Mouse (Mus musculus): ENCODE results near the gene Exo5.
A peak's percentile ranks its signal among the peaks of the same experiment; 100 is the strongest.

Exo5 gene

GRCm38 (mm10) chr4:120905644-120906043 lies 19.2 kb downstream of the Exo5 start:
- no peak for DNase-seq (ENCODE audit: low spot score in 2 of 2)

GRCm38 (mm10) chr4:120904533-120904932 lies 20.3 kb downstream of the Exo5 start:
- DNase-seq (ENCODE audit: low spot score in 2 of 2) = no peak

- no peak for DNase-seq (ENCODE audit: low spot score in 2 of 2)
Observed at GRCm38 (mm10) chr4:120895810-120896584, 28.8 kb downstream of the Exo5 start.

- DNase-seq (ENCODE audit: low spot score in 2 of 2) = no peak
Observed at GRCm38 (mm10) chr4:120895226-120895625, 29.6 kb downstream of the Exo5 start.

GRCm38 (mm10) chr4:120894584-120894983 lies 30.2 kb downstream of the Exo5 start:
- no peak for DNase-seq (ENCODE audit: low spot score in 2 of 2)

- DNase-seq (ENCODE audit: low spot score in 2 of 2) = no peak
Observed at GRCm38 (mm10) chr4:120893656-120894401, 31.0 kb downstream of the Exo5 start.

GRCm38 (mm10) chr4:120892516-120892915 lies 32.3 kb downstream of the Exo5 start:
- DNase-seq (ENCODE audit: low spot score in 2 of 2) = no peak

GRCm38 (mm10) chr4:120891960-120892359 lies 32.9 kb downstream of the Exo5 start:
- no peak for DNase-seq (ENCODE audit: low spot score in 2 of 2)

GRCm38 (mm10) chr4:120890754-120891440 lies 33.9 kb downstream of the Exo5 start:
- DNase-seq (ENCODE audit: low spot score in 2 of 2) = no peak

GRCm38 (mm10) chr4:120888884-120889283 lies 35.9 kb downstream of the Exo5 start:
- DNase-seq (ENCODE audit: low spot score in 2 of 2) = no peak

GRCm38 (mm10) chr4:120887381-120888112 lies 37.3 kb downstream of the Exo5 start:
- DNase-seq (ENCODE audit: low spot score in 2 of 2) = peak in 1 of 2 experiments; percentile 30

- no peak for DNase-seq (ENCODE audit: low spot score in 2 of 2)
Observed at GRCm38 (mm10) chr4:120886811-120887210, 38.0 kb downstream of the Exo5 start.

- no peak for DNase-seq (ENCODE audit: low spot score in 2 of 2)
Observed at GRCm38 (mm10) chr4:120886131-120886530, 38.7 kb downstream of the Exo5 start.

GRCm38 (mm10) chr4:120885208-120886120 lies 39.4 kb downstream of the Exo5 start:
- DNase-seq (ENCODE audit: low spot score in 2 of 2) = no peak

- no peak for DNase-seq (ENCODE audit: low spot score in 2 of 2)
Observed at GRCm38 (mm10) chr4:120882002-120882625, 42.7 kb downstream of the Exo5 start.

GRCm38 (mm10) chr4:120880731-120881432 lies 43.9 kb downstream of the Exo5 start:
- DNase-seq (ENCODE audit: low spot score in 2 of 2) = no peak

- DNase-seq (ENCODE audit: low spot score in 2 of 2) = no peak
Observed at GRCm38 (mm10) chr4:120879386-120879785, 45.4 kb downstream of the Exo5 start.

- no peak for DNase-seq (ENCODE audit: low spot score in 2 of 2)
Observed at GRCm38 (mm10) chr4:120878728-120879127, 46.1 kb downstream of the Exo5 start.

GRCm38 (mm10) chr4:120875961-120876360 lies 48.9 kb downstream of the Exo5 start:
- no peak for DNase-seq (ENCODE audit: low spot score in 2 of 2)
